Mouse (Mus musculus) large intestine, adult 2 months (tissue): ENCODE data around the gene Klrg2. TPM values are rescaled to one million over a fixed set of nuclear protein-coding genes. Genes with fewer than 3 reads are reported as not detected.
A peak's percentile ranks its signal among the peaks of the same experiment; 100 is the strongest.
"Not testable (repeated sequence)": the region's sequence is repeated elsewhere in the genome, so short reads cannot be mapped to it uniquely, and the experiment has no call there.

ENCODE experiments used
- DNase-seq: peaks from one replicate; pipeline ENCODE4 v3.0.0-alpha.2; 2012; ENCODE audit warnings: low read depth, low spot score
- WGBS: fragments of 180-500 bp; shearing (Covaris S2); methylation state at CpG from one replicate; pipeline ENCODE4 v1.1.7; 2018; 5-methylcytosine and 5-hydroxymethylcytosine counted together
- polyA plus RNA-seq: library from polyadenylated mRNA; depleted of rRNA; stranded (reverse); fragments of >200 nt; gene quantifications from 2 replicates; pipeline ENCODE4 v1.2.3, GENCODE M21; 2012; rRNA removed

The Klrg2 gene
- polyA plus RNA-seq = 0.19 and 0.26 TPM in 2 replicates

GRCm38 (mm10) chr6:38636852-38637618 lies at the start of gene Klrg2:
Gene Klrg2 (minus strand): TSS chr6:38637242.
- peak; percentile 33 for DNase-seq
- WGBS = 2% methylated on average over 60 of the region's 60 CpGs

DNA sequence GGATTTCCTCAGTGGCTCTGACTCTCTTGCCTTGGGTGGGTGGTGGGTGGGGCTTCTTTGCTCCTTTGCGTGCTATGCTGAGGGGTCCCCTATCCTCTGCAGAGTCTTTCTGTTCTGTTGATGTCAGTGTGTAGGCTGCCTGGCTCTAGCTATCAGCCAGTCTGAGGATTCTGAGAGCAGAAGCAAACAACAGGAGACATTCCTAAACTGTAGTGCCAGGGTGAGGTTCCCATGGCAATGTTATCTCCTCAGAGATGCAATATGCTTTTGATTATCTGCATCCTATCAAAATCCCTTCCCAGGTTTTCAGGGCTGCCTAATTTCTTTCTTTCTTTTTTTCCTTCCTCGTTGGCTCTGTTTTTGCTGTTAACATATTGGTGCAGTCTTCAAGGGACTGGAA lies 45.5 kb upstream of the Klrg2 start:
- no peak for DNase-seq
- 61% methylated on average over 2 of the region's 2 CpGs for WGBS

- 65% methylated on average over 9 of the region's 9 CpGs for WGBS
- no peak for DNase-seq
These were observed 40.6 kb upstream of the Klrg2 start for GRCm38 (mm10) chr6:38677629-38678028.

DNA sequence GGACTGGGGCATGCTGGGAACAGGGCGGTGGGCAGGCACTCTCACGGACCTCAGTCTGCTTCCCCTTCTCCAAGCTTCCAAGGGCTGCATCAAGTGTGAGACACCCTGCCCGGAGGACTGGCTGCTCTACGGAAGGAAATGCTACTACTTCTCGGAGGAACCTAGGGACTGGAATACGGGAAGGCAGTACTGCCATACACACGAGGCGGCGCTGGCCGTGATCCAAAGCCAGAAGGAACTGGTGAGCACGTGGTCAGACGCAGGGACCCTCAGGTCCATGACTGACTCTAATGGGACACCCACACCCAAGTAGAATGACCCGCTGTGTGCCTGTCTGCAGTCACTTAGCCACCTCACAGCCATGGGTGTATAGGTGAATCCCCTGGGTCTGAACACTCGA lies 39.7 kb upstream of the Klrg2 start:
- 71% methylated on average over 14 of the region's 14 CpGs for WGBS
- DNase-seq = no peak

- DNase-seq = no peak
- WGBS = 39% methylated on average over 6 of the region's 6 CpGs
These were observed 39.2 kb upstream of the Klrg2 start for GRCm38 (mm10) chr6:38676217-38676616.

GRCm38 (mm10) chr6:38672011-38672410 lies 35.0 kb upstream of the Klrg2 start:
- WGBS = 84% methylated on average over 3 of the region's 3 CpGs
- DNase-seq = no peak

DNA sequence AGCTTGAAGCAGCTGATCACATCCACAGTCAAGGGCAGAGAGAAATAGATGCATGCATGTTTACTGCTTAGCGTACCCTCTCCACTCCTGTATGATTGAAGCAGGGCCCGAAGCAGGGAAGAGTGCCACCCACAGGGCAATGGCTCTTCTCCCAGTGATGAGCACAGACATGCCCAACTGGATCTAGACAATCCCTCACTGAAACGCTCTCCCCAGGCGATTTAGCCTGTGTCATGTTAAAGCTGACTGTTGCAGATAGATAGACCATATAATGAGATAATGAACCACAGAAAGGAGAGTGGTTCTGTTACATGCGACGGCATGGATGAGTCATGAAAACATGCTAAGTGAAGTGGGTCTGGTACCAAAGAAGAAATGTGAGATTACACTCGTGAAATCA lies 34.2 kb upstream of the Klrg2 start:
- WGBS = 83% methylated on average over 7 of the region's 7 CpGs
- DNase-seq = no peak

GRCm38 (mm10) chr6:38670488-38670887 lies 33.4 kb upstream of the Klrg2 start:
- not testable (repeated sequence) for DNase-seq
- WGBS = 79% methylated on average over 1 of the region's 1 CpGs

- 60% methylated on average over 6 of the region's 6 CpGs for WGBS
- no peak for DNase-seq
These were observed 32.5 kb upstream of the Klrg2 start for GRCm38 (mm10) chr6:38669580-38669979.

DNA sequence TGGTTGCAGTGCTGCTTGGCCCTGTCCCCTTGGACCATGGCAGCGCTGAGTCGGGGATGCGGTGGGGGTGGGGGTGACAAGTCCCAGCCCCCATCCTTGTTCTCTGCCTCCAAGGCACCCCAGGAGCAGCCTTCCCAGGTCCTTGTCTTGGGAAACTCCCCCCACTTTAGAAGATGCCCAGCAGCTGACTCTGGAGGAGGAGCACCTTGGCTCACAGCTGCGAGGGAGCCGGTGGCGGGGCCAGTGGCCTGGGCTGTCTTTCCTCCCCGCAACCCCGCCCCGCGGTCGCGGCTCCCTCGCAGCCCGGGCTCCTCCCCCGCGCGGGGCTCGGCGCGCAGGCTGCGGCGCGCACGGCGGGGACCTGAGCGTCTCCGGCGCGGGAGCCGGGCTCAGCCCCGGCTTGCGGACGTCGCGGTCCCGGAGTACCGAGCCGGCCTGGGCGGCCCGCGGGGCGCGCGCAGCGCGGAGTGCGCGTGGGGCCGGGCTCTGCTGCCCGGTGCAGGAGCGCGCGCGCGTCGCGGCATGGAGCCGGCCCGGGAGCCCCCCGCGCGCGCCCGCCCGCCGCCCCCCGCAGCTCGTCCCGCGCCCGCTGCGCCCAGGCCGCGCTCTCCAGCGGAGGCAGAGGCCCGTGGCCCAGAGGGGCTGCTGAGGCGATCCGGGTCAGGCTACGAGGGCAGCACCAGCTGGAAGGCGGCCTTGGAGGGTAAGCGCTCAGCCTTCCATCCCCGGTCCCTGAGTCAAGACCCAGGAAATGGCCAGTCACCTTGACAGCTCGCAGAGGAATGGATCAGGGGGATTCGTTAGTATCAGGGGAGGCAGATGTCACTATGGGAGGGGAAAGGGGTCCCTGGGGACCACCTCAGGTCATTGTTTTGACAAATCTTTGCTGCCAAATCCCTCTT lies 25.9 kb upstream of the Klrg2 start, which contains the start of gene Clec2l:
Clec2l (plus strand) TSS at position 356 of the 902 bp plus-strand sequence.
- WGBS = 1% methylated on average over 84 of the region's 84 CpGs
- no peak for DNase-seq

- WGBS = 84% methylated on average over 4 of the region's 4 CpGs
These were observed 24.6 kb upstream of the Klrg2 start for GRCm38 (mm10) chr6:38661626-38662025.

DNA sequence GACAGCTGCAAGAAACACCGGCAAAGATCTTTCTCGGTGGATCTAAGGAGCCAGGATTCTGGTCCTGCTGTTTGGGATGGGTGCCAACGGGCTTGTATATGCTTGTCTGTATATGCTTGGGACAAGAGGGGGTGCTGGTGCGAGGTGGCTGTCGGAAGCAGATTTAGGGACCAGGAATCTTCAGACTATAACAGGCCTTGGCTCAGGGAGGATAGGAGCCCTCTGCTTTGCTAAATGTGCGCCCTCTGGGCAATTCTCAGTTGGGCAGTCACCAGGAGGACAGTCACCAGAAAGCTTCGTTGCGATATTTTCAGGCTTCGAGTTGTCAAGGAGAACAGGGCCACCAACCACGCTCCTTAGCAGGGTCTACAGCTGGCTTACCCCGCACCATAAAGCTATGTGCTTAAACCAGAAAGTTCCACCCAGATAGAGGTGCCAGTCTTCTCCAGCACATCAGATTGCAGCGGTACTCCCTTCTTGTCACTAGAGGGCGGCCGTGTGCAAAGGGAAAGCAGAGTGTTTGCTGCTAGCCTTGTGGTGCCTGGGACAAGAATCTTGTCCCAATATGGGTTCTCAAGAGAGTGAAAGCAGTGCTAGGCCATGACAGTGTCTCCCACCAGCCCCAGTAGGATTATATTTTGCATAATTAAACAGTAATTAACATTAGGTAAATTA lies 13.4 kb upstream of the Klrg2 start:
- WGBS = 34% methylated on average over 14 of the region's 14 CpGs
- peak; percentile 46 for DNase-seq

More at GRCm38 (mm10) chr6:38661626-38662025, 24.6 kb upstream of the Klrg2 start:
- DNase-seq = no peak

GRCm38 (mm10) chr6:38649545-38649944 lies 12.5 kb upstream of the Klrg2 start:
- 74% methylated on average over 3 of the region's 3 CpGs for WGBS
- DNase-seq = no peak

GRCm38 (mm10) chr6:38643039-38643438 lies 6.0 kb upstream of the Klrg2 start:
- WGBS = 70% methylated on average over 3 of the region's 3 CpGs
- no peak for DNase-seq

DNA sequence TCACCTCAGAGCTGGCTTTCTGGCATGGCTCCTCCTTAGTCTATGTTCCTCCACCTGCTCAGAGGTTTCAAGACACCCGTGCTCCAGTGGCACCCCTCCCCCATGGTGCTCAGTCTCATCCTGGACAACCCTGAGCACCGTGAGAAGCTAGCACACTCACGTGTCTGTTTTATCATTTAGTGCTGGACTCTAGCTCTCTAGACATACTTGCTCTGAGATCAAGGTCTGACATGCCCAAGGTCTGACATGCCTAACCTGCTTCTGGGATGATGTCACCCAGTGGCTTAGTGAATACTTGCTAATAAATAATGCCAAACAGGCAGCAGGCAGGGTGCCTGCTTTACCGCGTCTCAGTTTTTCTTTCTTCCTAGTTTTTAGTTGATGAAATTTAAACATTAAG lies 5.6 kb upstream of the Klrg2 start:
- DNase-seq = no peak
- 37% methylated on average over 5 of the region's 5 CpGs for WGBS

DNA sequence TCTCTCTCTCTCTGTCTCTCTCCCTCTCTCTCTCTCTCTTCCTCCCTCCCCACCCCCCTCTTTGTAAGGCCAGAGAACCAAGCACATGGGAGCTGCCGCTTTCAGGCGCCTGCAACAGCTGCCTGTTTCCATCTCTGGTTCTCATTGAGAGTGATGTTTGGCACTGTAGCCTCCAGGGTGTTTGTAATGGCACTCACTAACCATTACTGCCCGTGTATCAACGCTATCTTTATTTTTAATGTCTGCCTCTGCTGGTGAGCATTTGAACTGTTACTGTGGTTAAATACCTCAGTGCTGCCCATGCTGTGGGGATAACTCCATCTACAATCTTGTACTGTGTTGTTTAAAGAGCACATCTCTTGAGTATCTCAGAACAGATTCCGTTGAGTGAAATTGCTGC lies 4.6 kb upstream of the Klrg2 start:
- no peak for DNase-seq
- WGBS = 56% methylated on average over 5 of the region's 5 CpGs

DNA sequence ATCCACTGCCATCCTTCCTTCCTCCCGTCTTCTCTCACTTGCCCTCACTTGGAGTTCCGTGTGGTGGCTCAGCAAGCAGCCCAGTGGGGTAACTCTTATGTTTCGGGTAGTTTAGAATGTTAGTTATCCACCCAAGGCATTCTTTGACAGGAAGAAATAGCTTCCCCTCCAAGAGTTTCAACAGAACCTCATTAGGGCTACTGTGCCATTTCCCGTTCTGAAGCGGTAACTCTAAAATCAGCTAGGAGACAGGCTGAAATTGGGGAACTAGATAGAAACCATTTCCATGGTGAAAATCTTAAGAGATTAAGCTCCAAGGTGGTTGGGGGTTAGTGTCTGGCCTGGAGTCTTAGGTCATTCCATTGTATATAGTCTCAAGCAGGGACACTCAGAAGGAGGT lies 4.2 kb upstream of the Klrg2 start:
- 66% methylated on average over 5 of the region's 5 CpGs for WGBS
- DNase-seq = no peak

- DNase-seq = no peak
- 32% methylated on average over 11 of the region's 11 CpGs for WGBS
These were observed 3.4 kb upstream of the Klrg2 start for GRCm38 (mm10) chr6:38640401-38640800.

DNA sequence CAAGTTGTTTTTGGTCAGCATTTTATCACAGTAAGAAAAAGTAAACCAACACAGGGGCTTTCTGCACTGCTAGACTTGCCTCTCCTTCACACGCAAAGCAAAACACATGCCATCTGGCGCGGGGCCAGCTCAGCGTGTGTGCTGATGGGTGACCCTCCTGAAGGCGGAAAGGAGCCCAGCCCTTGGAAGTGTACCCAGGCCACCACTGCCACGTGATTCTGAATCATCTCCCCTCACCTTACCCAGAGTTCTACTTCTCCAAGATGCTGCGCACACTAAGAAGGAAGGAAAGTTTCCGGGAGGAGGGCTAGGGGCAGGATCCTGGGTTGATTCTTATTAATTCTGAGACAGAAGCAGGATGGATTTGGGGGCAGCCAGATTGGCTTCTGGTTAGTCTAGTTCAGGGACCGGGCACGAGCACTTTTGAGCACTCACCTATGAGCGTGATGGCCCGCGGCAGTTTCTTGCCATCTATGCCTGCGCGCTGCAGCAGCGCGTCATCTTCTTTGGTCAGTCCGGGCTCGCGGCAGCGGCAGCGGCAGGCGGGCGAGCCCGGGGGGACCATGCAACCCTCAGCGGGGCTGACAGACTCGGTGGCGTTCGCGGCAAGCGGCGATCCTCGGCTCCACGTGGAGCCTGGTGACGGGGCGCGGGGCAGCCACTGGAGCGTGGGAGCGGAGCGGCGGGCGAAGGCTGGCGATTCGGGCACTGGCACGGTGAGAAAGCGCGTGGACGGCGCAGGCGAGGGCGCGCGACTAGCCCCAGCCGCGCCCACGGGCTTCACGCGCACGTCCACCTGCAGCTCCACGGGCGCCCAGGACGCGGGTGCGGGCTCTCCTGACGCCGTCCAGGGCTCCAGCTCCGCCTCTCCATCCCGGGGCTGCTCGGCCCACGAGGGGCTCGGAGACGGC lies 846 bp downstream of the Klrg2 start:
- WGBS = 1% methylated on average over 63 of the region's 72 CpGs
- DNase-seq = no peak
